Mouse (Mus musculus): Measurements from ENCODE around the gene Dcun1d5. TPM values are rescaled to one million over a fixed set of nuclear protein-coding genes. Genes with fewer than 3 reads are reported as not detected.
A peak's percentile ranks its signal among the peaks of the same experiment; 100 is the strongest.
"Not testable (repeated sequence)": the region's sequence is repeated elsewhere in the genome, so short reads cannot be mapped to it uniquely, and the experiment has no call there.

Gene Dcun1d5
- 103 and 121 TPM in 2 replicates for polyA plus RNA-seq (2015; fragmentation: Nextera tagmentation; extraction: Ambion mirVana)

DNA sequence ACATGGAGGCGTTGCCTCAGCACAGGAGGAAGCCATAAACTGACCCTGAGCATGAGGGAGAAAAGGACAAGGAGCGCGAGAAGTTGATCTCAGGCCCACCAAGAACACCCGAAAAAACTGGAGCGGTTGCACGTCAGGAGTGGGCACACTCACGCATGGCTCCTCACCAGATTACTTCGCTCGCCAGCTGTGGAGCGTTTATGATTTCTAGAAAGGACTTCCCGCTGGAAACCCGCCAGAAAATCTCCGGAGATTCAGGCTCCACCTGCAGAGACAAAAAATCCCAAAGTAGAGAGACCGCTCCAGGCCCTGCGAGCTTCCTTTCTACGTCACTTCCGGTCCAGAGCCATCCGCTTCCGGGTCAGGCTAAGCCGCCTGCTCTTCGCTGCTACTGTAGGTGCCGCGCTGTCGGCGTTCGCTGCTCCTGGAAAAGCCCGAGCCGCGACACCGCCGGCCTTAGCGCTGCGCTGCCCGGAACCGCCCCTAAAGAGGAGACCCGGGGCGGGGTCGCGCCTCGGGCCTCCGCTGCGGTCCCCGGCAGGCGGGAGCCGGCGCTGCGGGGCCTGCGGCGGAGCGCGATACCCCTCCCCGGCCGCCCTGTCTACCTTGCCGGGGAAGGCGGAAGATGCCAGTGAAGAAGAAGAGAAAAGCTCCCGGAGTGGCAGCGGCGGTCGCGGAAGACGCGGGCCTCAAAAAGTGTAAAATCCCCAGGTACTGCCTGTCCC lies at the start of gene Dcun1d5, which contains the start of gene Dync2h1:
TSS of gene Dcun1d5 (plus strand) at position 349 of the 725 bp plus-strand sequence.
TSS of gene Dync2h1 (minus strand) at position 275 of the 725 bp plus-strand sequence.
- H3K4me1 ChIP-seq = peaks cover 30% of the 10 kb centered on the region
- H3K27ac ChIP-seq (replicated peaks) = peak within 1 kb of the TSS; percentile 93
- peak within 1 kb of the TSS; percentile 88 for H3K4me2 ChIP-seq
- peak; percentile 100 for ATAC-seq (ENCODE audit: low FRiP score)
- H3K9me3 ChIP-seq (replicated peaks) = no peaks in the 10 kb centered on the region
- under 1% methylated on average over 61 of the region's 62 CpGs for WGBS
- H3K27me3 ChIP-seq (replicated peaks) = no peaks in the 10 kb centered on the region
- H3K9ac ChIP-seq (replicated peaks) = peak within 1 kb of the TSS; percentile 95
- H3K4me3 ChIP-seq (replicated peaks) = peak within 1 kb of the TSS; percentile 99
- no peaks in the 10 kb centered on the region for H3K36me3 ChIP-seq

DNA sequence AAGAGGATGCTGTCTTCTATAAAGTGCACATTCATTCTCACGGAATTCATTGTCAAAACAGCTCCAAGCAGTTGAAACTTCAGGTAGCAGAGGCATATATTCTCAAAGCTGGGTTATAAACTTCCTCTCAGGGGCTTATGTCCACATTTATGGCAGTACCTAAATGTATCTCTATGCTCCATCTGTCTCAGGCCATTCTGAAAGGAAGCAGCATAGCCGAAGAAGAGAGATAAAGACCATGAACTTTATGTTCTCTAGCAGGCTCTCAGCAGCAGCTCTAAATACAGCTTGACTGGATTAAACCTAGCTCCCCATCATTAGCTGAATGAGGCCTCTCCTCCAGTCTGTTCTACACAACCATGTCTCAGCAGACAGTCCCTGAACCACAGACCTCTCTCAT lies 29.9 kb upstream of the Dcun1d5 start:
- Histone ChIP-seq H3K27me3 (replicated peaks) (no peaks in the 10 kb centered on the region), H3K4me3 (replicated peaks) (no peak overlapping the region), H3K4me2 (no peak overlapping the region), H3K27ac (replicated peaks) (no peak overlapping the region), H3K36me3 (peaks cover 35% of the 10 kb centered on the region), H3K4me1 (no peaks in the 10 kb centered on the region), H3K9me3 (replicated peaks) (no peaks in the 10 kb centered on the region), H3K9ac (replicated peaks) (no peak overlapping the region)
- ATAC-seq (ENCODE audit: low FRiP score) = no peak
- 89% methylated on average over 2 of the region's 2 CpGs for WGBS

DNA sequence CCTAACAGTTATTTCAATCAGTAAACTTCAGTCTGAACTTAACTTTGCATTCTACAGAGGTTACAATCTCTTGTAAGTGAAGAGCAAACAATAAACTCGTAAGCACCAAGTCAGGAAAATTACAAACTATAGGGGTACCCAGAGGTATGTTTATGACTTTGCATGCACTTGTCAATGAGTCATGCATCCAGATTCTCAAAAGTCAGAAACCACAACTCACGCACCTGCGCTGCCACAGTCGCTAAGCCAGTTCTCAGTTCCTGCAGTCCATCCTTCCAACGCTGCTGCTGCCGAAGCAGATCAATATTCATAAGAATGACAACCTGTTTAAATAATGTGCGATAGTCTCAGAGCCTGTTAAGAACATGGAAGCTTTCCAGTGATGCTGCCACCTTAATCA lies 25.7 kb upstream of the Dcun1d5 start:
- 93% methylated on average over 7 of the region's 7 CpGs for WGBS

DNA sequence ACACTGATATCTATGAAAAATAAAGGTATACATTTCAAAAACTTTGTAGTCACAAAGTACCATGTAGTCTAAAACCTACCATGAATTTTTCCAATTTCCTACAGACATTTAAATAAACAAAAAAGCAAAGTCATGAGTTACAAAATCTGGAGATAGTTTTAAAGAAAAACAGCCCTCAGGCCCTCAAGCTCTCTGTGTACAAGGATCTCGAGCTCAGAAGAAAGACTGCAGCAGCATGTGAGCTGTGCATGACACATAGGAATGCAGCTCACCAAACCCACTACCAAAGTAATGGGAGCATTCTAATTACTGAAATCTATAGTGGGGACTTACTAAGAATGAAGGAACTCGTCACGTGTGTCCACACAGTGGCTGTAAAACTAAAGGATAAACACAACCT lies 24.6 kb upstream of the Dcun1d5 start:
- no peak overlapping the region for H3K27ac ChIP-seq (replicated peaks)
- no peak for ATAC-seq (ENCODE audit: low FRiP score)
- no peak overlapping the region for H3K9ac ChIP-seq (replicated peaks)
- H3K9me3 ChIP-seq (replicated peaks) = no peaks in the 10 kb centered on the region
- no peak overlapping the region for H3K4me3 ChIP-seq (replicated peaks)
- no peaks in the 10 kb centered on the region for H3K4me1 ChIP-seq
- H3K27me3 ChIP-seq (replicated peaks) = no peaks in the 10 kb centered on the region
- 72% methylated on average over 3 of the region's 3 CpGs for WGBS
- peaks cover 56% of the 10 kb centered on the region for H3K36me3 ChIP-seq
- H3K4me2 ChIP-seq = no peak overlapping the region

More for the DNA sequence above, 25.7 kb upstream of the Dcun1d5 start:
- Histone ChIP-seq H3K4me1 (no peaks in the 10 kb centered on the region), H3K27me3 (replicated peaks) (no peaks in the 10 kb centered on the region), H3K4me2 (no peak overlapping the region), H3K36me3 (peaks cover 54% of the 10 kb centered on the region), H3K9me3 (replicated peaks) (no peaks in the 10 kb centered on the region), H3K4me3 (replicated peaks) (no peak overlapping the region), H3K27ac (replicated peaks) (no peak overlapping the region), H3K9ac (replicated peaks) (no peak overlapping the region)
- no peak for ATAC-seq (ENCODE audit: low FRiP score)

DNA sequence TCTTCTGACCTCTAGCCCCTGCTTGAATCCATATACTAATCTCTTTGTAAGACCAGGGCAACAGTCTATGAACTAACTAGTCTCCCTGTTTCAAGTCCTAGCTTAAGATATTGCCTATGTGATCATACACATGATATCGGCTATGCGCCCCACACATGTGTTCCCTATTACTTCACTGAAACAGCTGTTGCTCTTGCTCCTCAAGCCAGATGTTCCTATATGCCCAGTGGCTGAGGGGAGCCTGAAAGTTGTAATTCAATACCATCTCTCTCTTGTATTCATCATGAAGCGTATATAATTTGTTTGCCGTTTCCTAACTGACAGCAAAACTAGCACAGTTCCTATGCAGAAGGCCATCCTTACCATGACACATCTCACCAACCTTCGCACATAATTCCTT lies 23.6 kb upstream of the Dcun1d5 start:
- peaks cover 51% of the 10 kb centered on the region for H3K36me3 ChIP-seq
- no peaks in the 10 kb centered on the region for H3K9me3 ChIP-seq (replicated peaks)
- H3K4me1 ChIP-seq = no peaks in the 10 kb centered on the region
- no peak overlapping the region for H3K4me2 ChIP-seq
- no peak for ATAC-seq (ENCODE audit: low FRiP score)
- WGBS = 96% methylated on average over 5 of the region's 5 CpGs
- no peak overlapping the region for H3K4me3 ChIP-seq (replicated peaks)
- H3K27ac ChIP-seq (replicated peaks) = no peak overlapping the region
- no peaks in the 10 kb centered on the region for H3K27me3 ChIP-seq (replicated peaks)
- no peak overlapping the region for H3K9ac ChIP-seq (replicated peaks)

DNA sequence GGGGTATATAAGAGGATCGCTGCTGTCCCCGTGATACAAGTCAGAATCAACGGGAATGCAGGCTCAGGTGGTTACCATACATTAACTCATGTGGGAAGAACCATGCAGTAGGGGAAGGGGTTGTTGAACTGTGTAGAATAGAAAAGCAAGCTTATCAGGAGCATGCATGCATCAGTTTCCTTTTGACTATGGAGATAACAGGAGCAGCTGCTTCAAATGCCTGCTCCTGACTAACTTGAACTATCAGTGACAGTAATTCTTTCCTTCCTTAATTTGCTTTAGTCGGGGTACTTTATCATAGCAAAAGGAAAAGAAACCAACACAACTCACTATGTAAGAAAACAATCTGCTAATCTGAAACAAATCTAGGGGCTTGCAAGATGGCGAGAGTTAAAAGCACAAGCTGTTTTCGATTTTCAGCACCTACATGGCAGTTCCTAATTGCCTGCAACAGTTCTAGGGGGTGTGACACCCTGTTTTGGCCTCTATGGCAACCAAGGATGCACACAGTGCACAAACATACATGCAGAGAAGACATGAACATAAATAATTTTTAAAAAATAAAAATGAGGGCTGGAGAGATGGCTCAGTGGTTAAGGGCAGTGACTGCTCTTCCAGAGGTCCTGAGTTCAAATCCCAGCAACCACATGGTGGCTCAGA lies 16.9 kb upstream of the Dcun1d5 start:
- 92% methylated on average over 6 of the region's 6 CpGs for WGBS
- Histone ChIP-seq H3K27ac (replicated peaks) (no peak overlapping the region), H3K4me2 (no peak overlapping the region), H3K4me3 (replicated peaks) (no peak overlapping the region), H3K27me3 (replicated peaks) (no peaks in the 10 kb centered on the region), H3K36me3 (peaks cover 36% of the 10 kb centered on the region), H3K4me1 (no peaks in the 10 kb centered on the region), H3K9ac (replicated peaks) (no peak overlapping the region), H3K9me3 (replicated peaks) (no peaks in the 10 kb centered on the region)
- no peak for ATAC-seq (ENCODE audit: low FRiP score)

DNA sequence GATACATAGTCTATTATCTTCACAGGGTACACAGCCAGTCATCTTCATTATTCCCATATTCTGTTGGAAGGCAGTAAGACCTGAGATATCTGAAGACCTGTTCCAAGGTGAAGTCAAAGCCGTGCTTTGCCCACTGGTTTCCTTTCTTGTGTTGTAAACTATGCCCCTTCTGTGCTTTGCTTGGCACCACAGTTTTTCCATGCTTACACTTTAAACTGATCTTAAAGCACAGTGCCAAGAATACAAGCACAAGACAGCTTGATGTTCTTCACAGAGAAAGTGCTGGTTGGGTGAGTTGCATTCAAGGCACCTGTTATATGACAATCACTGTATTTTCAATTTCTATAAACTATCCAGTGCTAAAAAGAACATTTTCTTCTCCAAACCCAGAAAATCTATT lies 10.6 kb upstream of the Dcun1d5 start:
- H3K27ac ChIP-seq (replicated peaks) = no peak overlapping the region
- 98% methylated on average over 1 of the region's 1 CpGs for WGBS
- no peak for ATAC-seq (ENCODE audit: low FRiP score)

DNA sequence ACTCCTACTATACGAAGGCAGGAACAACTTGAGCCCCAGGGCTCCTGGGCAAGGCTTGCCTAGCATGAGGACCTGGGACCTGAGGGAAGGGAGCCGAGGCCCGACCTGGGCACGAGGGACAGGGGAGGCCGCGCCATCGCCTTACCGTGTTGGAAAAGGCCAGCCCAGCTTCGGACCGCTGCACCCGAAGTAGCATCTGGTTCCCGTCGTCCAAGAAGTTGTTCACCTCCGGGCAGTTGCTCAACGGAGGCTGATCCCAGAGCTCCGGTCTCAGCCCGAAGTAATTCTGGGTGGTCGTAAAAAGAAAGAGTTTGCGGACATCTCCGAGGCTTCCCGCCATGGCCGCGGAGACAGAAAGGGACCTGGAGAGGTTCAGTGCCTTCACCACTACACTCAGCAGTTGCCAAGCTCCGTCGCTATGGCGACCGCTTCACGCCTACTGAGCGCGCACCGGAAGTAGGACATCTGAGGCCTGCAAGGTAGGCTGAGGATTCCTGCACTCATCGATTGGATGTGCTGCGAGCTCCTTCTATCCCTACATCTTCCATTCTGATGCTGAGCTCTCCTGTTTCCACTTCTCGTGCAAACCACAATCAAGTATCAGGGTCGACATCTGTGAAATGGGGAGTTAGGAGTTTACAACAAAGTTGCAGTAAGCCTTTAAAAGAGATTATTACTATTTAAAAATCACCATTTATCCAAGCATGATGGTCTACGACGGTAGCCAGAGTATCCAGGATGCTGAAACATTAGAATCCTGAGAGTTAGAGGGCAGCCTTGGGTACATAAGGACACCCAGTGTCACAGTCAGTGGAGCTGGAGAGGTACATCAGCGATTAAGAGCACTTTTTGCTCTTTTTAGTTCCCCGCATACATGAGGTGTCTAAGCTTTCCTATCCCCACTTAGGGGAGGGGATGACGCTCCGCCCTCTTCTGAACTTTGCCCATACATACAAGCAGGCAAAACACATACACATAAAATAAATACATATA lies 7.4 kb upstream of the Dcun1d5 start:
- Histone ChIP-seq H3K9ac (replicated peaks) (peak overlapping the region; percentile 53), H3K4me1 (peaks cover 8% of the 10 kb centered on the region), H3K4me3 (replicated peaks) (peak overlapping the region; percentile 66), H3K27me3 (replicated peaks) (no peaks in the 10 kb centered on the region), H3K36me3 (peaks cover 10% of the 10 kb centered on the region), H3K4me2 (peak overlapping the region; percentile 67), H3K9me3 (replicated peaks) (no peaks in the 10 kb centered on the region), H3K27ac (replicated peaks) (peak overlapping the region; percentile 68)
- WGBS = 9% methylated on average over 41 of the region's 41 CpGs
- peak; percentile 100 for ATAC-seq (ENCODE audit: low FRiP score)

More for the DNA sequence above, 10.6 kb upstream of the Dcun1d5 start:
- H3K4me3 ChIP-seq (replicated peaks) = no peak overlapping the region
- H3K4me1 ChIP-seq = peaks cover 8% of the 10 kb centered on the region
- no peak overlapping the region for H3K9ac ChIP-seq (replicated peaks)
- H3K36me3 ChIP-seq = peaks cover 17% of the 10 kb centered on the region
- H3K27me3 ChIP-seq (replicated peaks) = no peaks in the 10 kb centered on the region
- H3K4me2 ChIP-seq = no peak overlapping the region
- H3K9me3 ChIP-seq (replicated peaks) = no peaks in the 10 kb centered on the region

DNA sequence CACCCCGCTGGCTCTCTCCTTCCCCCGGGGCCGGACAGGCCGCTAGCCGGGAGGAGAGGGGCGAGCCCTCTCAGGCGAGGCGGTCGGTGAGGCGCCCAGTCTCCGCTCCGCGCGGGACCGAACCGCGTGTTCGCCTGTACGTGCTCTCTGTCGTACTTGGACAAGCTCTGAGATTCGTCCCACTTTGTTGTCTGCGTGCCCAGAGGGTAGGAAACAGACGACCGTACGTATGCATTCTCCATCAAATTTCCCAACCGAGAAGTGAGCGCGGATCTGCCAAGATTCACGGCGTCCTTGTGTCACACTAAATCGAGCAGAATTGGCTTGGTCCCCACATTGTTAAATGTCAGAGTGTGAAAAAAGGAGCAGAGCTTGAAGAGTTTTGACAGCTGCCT lies 574 bp downstream of the Dcun1d5 start:
- peak overlapping the region; percentile 95 for H3K9ac ChIP-seq (replicated peaks)
- WGBS = under 1% methylated on average over 27 of the region's 31 CpGs
- no peaks in the 10 kb centered on the region for H3K27me3 ChIP-seq (replicated peaks)
- H3K36me3 ChIP-seq = 0 out of 2 replicates have a peak, but pooled peaks cover 1% of the 10 kb centered on the region
- ATAC-seq (ENCODE audit: low FRiP score) = peak; percentile 80
- H3K4me3 ChIP-seq (replicated peaks) = peak overlapping the region; percentile 99
- H3K4me1 ChIP-seq = peaks cover 30% of the 10 kb centered on the region
- peak overlapping the region; percentile 88 for H3K4me2 ChIP-seq
- H3K27ac ChIP-seq (replicated peaks) = peak overlapping the region; percentile 93
- H3K9me3 ChIP-seq (replicated peaks) = no peaks in the 10 kb centered on the region

DNA sequence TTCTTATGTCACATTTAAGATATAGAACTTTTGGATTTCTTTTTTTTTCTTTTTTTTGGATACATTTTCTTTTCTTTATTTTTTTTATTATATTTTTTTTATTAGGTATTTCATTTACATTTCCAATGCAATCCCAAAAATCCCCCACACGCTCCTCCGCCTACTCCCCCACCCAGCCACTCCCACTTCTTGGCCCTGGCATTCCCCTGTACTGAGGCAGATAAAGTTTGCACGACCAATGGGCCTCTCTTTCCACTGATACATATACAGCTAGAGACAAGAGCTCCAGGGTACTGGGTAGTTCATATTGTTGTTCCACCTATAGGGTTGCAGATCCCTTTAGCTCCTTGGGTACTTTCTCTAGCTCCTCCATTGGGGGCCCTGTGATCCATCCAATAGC lies 6.4 kb downstream of the Dcun1d5 start:
- not testable (repeated sequence) for H3K36me3 ChIP-seq; H3K27me3 ChIP-seq (replicated peaks); H3K9ac ChIP-seq (replicated peaks); H3K4me2 ChIP-seq; H3K9me3 ChIP-seq (replicated peaks); H3K4me3 ChIP-seq (replicated peaks); H3K27ac ChIP-seq (replicated peaks); ATAC-seq (ENCODE audit: low FRiP score)
- 97% methylated on average over 3 of the region's 3 CpGs for WGBS
- H3K4me1 ChIP-seq = peaks cover 12% of the 10 kb centered on the region

DNA sequence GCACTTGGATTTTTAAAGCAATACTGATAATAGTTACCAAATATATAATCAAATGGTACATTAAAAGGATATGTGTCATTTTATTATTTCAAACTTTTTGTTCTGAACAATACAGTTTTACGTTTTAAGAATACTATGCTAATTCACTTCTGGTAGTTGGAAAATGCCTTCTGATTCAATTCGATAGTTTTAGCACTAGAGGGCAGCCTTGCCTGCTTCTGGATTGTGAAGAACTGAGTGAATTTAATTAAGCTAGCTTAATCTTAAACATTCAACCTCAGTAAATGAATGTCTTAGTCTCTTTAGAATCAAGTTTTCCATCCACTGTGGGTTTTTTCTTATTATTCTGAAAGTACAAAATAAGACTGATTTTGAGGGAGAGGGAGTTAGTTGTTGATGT lies 31.9 kb downstream of the Dcun1d5 start:
- no peaks in the 10 kb centered on the region for H3K27me3 ChIP-seq (replicated peaks)
- no peaks in the 10 kb centered on the region for H3K4me1 ChIP-seq
- no peak overlapping the region for H3K9ac ChIP-seq (replicated peaks)
- ATAC-seq (ENCODE audit: low FRiP score) = no peak
- WGBS = 49% methylated on average over 2 of the region's 2 CpGs
- H3K9me3 ChIP-seq (replicated peaks) = no peaks in the 10 kb centered on the region
- no peak overlapping the region for H3K27ac ChIP-seq (replicated peaks)
- H3K36me3 ChIP-seq = peaks cover 21% of the 10 kb centered on the region
- H3K4me3 ChIP-seq (replicated peaks) = no peak overlapping the region
- no peak overlapping the region for H3K4me2 ChIP-seq
